Mouse (Mus musculus) lung, postnatal 0 days (tissue): ENCODE measurements around the gene Dlgap4.

Experiments used
- CTCF ChIP-seq: IDR thresholded peaks from 2 replicates; pipeline ENCODE4 v1.5.1; 2016; ENCODE audit warnings: antibody characterized with exemption, mild to moderate bottlenecking
- EP300 ChIP-seq: IDR thresholded peaks from 2 replicates; pipeline ENCODE4 v1.6.1; 2016; ENCODE audit warnings: antibody characterized with exemption, mild to moderate bottlenecking, control low read depth

GRCm38 (mm10) chr2:156614661-156615654, 1.5 kb downstream of the Dlgap4 start:
- TF ChIP-seq CTCF (no peak), EP300 (no peak)
